ENCODE assay signal across 9 mouse cellular contexts in genomic region chr17:64681927-64682326, GRCm38 (mm10).
A peak's percentile ranks its signal among the peaks of the same experiment; 100 is the strongest.
DNase-seq lines count a peak whose midpoint lies in the region; ATAC-seq and TF ChIP-seq lines count a peak whose summit lies in the region.
"Had no signal": no experiment of that assay in that cellular context is flagged by ENCODE, and none has a peak within 500 bp of the region (broad histone marks: within the 10 kb centered on the region; RNA-seq: fewer than 3 reads in every experiment).

No protein-coding gene starts in this region.

- no peak overlapping the region for H3K27ac ChIP-seq in lung, postnatal 0 days (ENCODE audit: low read length)
- H3K27ac ChIP-seq: heart, embryonic 13.5 days had no signal

- H3K27me3 ChIP-seq in lung, postnatal 0 days (replicated peaks; ENCODE audit: insufficient read depth, low read length) = no peaks in the 10 kb centered on the region
- H3K27me3 ChIP-seq: heart, embryonic 13.5 days; limb, embryonic 12.5 days had no signal

- peaks cover 10% of the 10 kb centered on the region; the same call in 1 of the 2 replicates for H3K4me1 ChIP-seq in lung, postnatal 0 days (ENCODE audit: insufficient read depth, low read depth, low read length)
- H3K4me1 ChIP-seq: limb, embryonic 12.5 days had no signal

- no peaks in the 10 kb centered on the region; the same call in 1 of the 2 replicates for H3K36me3 ChIP-seq in lung, postnatal 0 days (ENCODE audit: insufficient read depth, low read length)

- no peak for TF ChIP-seq CTCF in lung, postnatal 0 days (IDR thresholded peaks at IDR 0.05)

- H3K4me3 ChIP-seq in lung, postnatal 0 days (ENCODE audit: low read depth, low read length) = no peak overlapping the region
- H3K4me3 ChIP-seq: heart, embryonic 13.5 days; limb, embryonic 12.5 days had no signal

- WGBS in lung, postnatal 0 days = 7% methylated on average over 2 of the region's 2 CpGs

- TF ChIP-seq EP300 in lung, postnatal 0 days (IDR thresholded peaks at IDR 0.05) = 0 out of 2 replicates have a peak, but pooled peaks have one; percentile 33

- H3K9ac ChIP-seq in lung, postnatal 0 days (replicated peaks; ENCODE audit: low read depth) = no peak overlapping the region
- H3K9ac ChIP-seq: heart, embryonic 13.5 days; limb, embryonic 12.5 days had no signal

- H3K9me3 ChIP-seq in lung, postnatal 0 days (ENCODE audit: low read length) = no peaks in the 10 kb centered on the region
- H3K9me3 ChIP-seq: heart, embryonic 13.5 days; limb, embryonic 12.5 days had no signal

- DNase-seq in heart, postnatal 14 days = peak; percentile 24
- no peak for DNase-seq in heart, postnatal 25 days (ENCODE audit: low spot score)
- peak; percentile 34 for DNase-seq in MN1 (ENCODE audit: low spot score)
- peak; percentile 92 for DNase-seq in kidney, adult 9 months
- peak; percentile 88 for DNase-seq in lung, postnatal 0 days (ENCODE audit: low spot score)
- no peak for DNase-seq in right cerebral cortex, adult 2 months (ENCODE audit: low spot score in 2 of 2)
- no peak for DNase-seq in spleen, adult 18-20 months

- peak; percentile 70 for ATAC-seq in lung, postnatal 0 days

- intact Hi-C loops in heart, postnatal 14 days (cut with DNase I) = no loop called here
- intact Hi-C loops in heart, postnatal 25 days (cut with DNase I) = loop anchor here (5.0 kb wide), 1 partner anchor 35 kb away; no protein-coding TSS in a partner anchor

- H3K4me2 ChIP-seq in lung, postnatal 0 days (replicated peaks; ENCODE audit: low read depth, low read length) = no peak overlapping the region
- H3K4me2 ChIP-seq: heart, embryonic 13.5 days; limb, embryonic 12.5 days had no signal

Comparison
In these comparisons a context has a peak if more than half of its experiments do, and no peak if none do; other contexts are left out.
1. DNase-seq: peak in heart, postnatal 14 days (2 of 2), MN1 (single experiment), kidney, adult 9 months (single experiment) and lung, postnatal 0 days (single experiment); none in heart, postnatal 25 days (single experiment), right cerebral cortex, adult 2 months (0 of 2) and spleen, adult 18-20 months (0 of 2).